Mouse (Mus musculus): Measurements from ENCODE around the gene Lrrc61. TPM values are rescaled to one million over a fixed set of nuclear protein-coding genes. Genes with fewer than 3 reads are reported as not detected.

Gene Lrrc61
- polyA plus RNA-seq, 1 experiment from 2014 or later = 20.8 TPM

DNA sequence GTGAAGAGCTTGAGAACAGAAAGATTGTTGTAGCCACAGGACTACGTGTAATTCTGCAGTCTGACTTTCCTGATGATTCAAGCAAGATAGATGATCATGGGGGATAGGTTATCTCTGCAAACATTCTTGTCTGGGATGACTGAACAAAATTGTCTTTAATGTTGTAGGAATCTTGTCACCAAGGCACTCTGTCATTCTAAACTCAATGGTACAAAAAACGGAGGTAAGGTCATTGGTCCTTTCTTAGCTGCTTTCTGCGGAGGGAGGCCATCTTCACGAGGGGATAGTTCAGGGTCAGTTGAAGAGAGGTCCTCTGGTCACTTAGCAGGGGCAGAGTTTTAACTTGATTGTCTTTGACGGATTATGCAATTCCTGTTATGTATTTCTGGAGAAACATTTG lies 24.1 kb downstream of the Lrrc61 start:
- WGBS = 66% methylated on average over 5 of the region's 5 CpGs

DNA sequence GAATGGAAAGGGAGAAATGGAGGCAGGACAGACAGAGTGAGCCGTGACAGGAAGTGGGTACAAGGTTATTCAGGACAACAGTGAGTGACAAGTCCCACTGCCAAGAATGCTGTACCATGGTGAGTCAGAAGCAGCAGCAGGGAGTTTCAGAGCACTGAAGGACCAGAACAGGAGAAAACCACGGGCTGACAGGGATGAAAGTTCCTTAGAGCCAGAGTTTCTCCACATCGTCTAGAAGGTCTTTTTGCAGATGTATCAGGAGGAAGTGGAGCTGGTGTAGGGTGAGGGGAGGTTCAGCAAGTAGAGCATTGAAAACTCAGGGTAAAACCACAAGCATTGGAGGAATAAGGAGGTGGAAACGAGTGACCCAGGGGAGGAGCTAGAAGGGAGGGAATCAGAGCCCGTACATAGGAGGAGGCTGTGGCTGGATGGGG lies 24.6 kb downstream of the Lrrc61 start:
- 46% methylated on average over 5 of the region's 5 CpGs for WGBS
- H3K27me3 ChIP-seq = no peaks in the 10 kb centered on the region
- no peaks in the 10 kb centered on the region for H3K36me3 ChIP-seq
- no peaks in the 10 kb centered on the region for H3K4me1 ChIP-seq (replicated peaks)
- no peak overlapping the region for H3K4me2 ChIP-seq
- ATAC-seq (ENCODE audit: low FRiP score) = no peak
- no peaks in the 10 kb centered on the region for H3K9me3 ChIP-seq
- no peak overlapping the region for H3K9ac ChIP-seq
- H3K4me3 ChIP-seq = no peak overlapping the region
- no peak overlapping the region for H3K27ac ChIP-seq

More for the DNA sequence above, 24.1 kb downstream of the Lrrc61 start:
- Histone ChIP-seq H3K27me3 (no peaks in the 10 kb centered on the region), H3K27ac (no peak overlapping the region), H3K9me3 (no peaks in the 10 kb centered on the region), H3K4me2 (no peak overlapping the region), H3K4me3 (no peak overlapping the region), H3K9ac (no peak overlapping the region), H3K4me1 (replicated peaks) (no peaks in the 10 kb centered on the region), H3K36me3 (no peaks in the 10 kb centered on the region)
- ATAC-seq (ENCODE audit: low FRiP score) = no peak

DNA sequence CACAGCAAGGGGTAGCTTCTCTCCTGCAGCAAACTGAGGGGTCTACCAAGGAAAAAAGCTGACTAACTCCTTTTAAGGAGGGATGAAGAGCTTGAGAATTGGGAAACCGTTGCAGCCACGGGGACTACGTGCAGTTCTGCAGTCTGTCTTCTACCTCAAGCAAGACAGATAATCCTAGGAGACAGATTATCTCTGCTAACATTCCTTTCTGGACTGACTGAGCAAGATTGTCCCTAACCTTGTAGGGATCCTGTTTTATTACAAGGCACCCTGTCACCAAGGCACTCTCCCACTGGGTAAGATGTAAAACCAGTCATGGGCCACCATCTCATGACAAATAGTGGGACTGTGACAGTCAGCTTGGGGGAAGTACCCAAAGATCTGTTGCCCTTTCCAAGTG lies 26.7 kb downstream of the Lrrc61 start:
- Histone ChIP-seq H3K36me3 (no peaks in the 10 kb centered on the region), H3K27me3 (no peaks in the 10 kb centered on the region), H3K4me3 (no peak overlapping the region), H3K4me2 (no peak overlapping the region), H3K4me1 (replicated peaks) (no peaks in the 10 kb centered on the region), H3K9ac (no peak overlapping the region; the same call in 1 of the 2 replicates), H3K9me3 (no peaks in the 10 kb centered on the region), H3K27ac (no peak overlapping the region)
- 29% methylated on average over 3 of the region's 3 CpGs for WGBS
- ATAC-seq (ENCODE audit: low FRiP score) = no peak

- Histone ChIP-seq H3K36me3 (no peaks in the 10 kb centered on the region), H3K27ac (no peak overlapping the region), H3K27me3 (no peaks in the 10 kb centered on the region), H3K4me2 (no peak overlapping the region), H3K4me3 (no peak overlapping the region), H3K9me3 (no peaks in the 10 kb centered on the region), H3K9ac (no peak overlapping the region), H3K4me1 (replicated peaks) (no peaks in the 10 kb centered on the region)
- peak; percentile 52 for ATAC-seq (ENCODE audit: low FRiP score)
- WGBS = 74% methylated on average over 3 of the region's 3 CpGs
These were observed 27.4 kb downstream of the Lrrc61 start for GRCm38 (mm10) chr6:48582037-48582436.

- Histone ChIP-seq H3K27ac (no peak within 1 kb of the TSS), H3K4me3 (no peak within 1 kb of the TSS), H3K27me3 (no peaks in the 10 kb centered on the region), H3K9ac (no peak within 1 kb of the TSS), H3K4me2 (no peak within 1 kb of the TSS), H3K4me1 (replicated peaks) (peaks cover 7% of the 10 kb centered on the region), H3K9me3 (no peaks in the 10 kb centered on the region), H3K36me3 (no peaks in the 10 kb centered on the region)
- 72% methylated on average over 6 of the region's 6 CpGs for WGBS
- no peak for ATAC-seq (ENCODE audit: low FRiP score)
These were observed 34.7 kb downstream of the Lrrc61 start, which contains the start of gene Gm45021 for GRCm38 (mm10) chr6:48589194-48589750. TSS of gene Gm45021 (plus strand) at chr6:48589610.

DNA sequence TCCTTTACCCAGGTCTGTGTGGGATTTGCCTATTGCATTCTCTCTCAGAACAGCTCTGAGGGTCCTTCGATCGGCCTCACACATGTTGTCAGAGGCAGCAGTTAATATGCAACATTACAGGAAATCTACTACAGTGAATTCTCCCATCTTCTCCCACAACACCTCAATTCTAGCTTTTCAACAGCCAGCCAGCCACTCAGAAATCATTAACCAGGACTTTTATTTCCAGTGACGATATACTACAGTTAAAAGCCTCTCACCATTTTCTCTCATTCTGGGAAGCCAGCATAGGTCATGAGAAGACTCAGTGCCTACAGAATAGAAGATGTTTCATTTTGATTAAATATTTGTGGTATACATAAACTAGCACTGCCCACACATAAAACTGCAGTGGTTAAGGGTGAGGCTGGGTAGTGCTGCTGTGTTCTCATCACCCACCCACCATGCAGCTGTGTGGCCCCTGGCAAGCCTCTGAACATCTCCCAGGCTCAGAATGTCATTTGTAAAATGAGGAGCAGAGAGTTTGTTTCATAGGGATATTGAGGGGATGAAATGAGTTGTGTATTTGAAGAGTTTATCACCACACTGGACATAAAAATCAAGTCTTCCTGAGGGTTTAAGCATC lies 36.7 kb downstream of the Lrrc61 start:
- no peak overlapping the region for H3K4me2 ChIP-seq
- H3K27ac ChIP-seq = no peak overlapping the region
- 81% methylated on average over 3 of the region's 3 CpGs for WGBS
- H3K36me3 ChIP-seq = peaks cover 11% of the 10 kb centered on the region
- no peak overlapping the region for H3K4me3 ChIP-seq
- peaks cover 20% of the 10 kb centered on the region for H3K4me1 ChIP-seq (replicated peaks)
- no peak for ATAC-seq (ENCODE audit: low FRiP score)
- H3K27me3 ChIP-seq = no peaks in the 10 kb centered on the region
- H3K9ac ChIP-seq = no peak overlapping the region
- H3K9me3 ChIP-seq = peaks cover 3% of the 10 kb centered on the region

DNA sequence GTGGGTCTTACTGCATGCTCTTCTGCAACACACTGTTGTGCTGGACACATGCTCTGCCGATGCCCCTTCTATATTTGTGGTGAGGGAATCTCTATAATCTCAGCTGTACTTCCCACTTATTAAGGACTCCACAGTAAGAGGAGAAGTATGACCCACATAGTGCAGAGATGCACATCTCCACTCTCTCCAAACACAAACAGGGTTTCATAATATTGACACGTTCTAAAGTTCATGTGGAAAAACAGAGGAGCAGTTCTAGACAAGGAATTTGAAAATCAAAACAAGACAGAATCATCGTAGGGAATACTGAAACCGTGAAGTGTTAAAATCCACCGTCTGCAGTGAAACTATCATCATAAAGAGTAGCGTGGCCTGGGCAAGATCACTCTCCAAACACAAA lies 37.3 kb downstream of the Lrrc61 start:
- Histone ChIP-seq H3K4me1 (replicated peaks) (peaks cover 20% of the 10 kb centered on the region), H3K36me3 (peaks cover 17% of the 10 kb centered on the region), H3K9ac (no peak overlapping the region), H3K27ac (no peak overlapping the region), H3K27me3 (no peaks in the 10 kb centered on the region), H3K4me2 (no peak overlapping the region), H3K9me3 (peaks cover 8% of the 10 kb centered on the region), H3K4me3 (no peak overlapping the region)
- 94% methylated on average over 6 of the region's 6 CpGs for WGBS
- no peak for ATAC-seq (ENCODE audit: low FRiP score)

DNA sequence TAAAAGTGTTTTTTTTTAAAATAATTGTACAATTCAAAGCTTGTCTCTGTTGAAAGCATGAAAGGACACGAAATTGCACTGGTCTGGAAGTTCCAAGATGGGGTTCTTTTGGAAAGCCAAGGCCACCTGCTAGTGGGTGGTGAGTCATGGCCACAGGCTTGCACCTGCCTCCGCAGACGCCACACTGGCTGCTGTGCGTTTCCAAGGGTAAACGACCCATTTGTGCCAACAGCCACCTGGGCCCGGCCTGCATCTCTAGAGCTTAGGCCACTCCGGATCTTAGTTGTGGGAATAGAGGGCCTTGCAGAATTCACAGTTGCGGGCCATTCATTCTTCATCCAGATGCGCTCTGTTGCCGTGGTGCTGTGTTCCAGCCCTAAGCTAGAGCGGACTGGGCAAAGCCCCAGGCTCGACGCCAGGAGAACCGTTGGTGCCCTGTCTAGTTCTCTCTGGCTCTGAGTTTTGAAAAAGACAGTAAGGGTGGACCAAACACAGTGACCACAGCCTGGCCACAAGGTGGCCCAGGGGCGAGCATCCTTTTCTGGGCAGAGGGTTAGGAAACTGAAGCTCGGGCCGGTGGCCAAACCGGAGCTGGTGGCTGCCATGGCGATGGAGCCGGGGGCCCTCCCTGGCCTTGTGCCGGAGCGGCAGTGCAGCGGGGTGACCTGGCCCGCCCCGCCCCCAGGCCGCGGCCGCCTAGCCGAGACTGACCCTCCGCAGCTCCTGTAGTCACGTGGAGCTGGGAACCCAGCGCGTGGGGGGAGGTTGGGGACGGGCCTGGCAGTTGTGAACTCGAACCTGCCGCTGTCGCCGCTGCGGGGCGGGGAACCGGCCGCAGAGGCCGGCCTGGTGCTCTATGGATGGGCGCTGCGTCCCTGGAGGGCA lies 38.8 kb downstream of the Lrrc61 start, which contains the start of the genes Repin1 and Gm44965:
TSS of gene Repin1 (plus strand) at position 726 of the 885 bp plus-strand sequence.
TSS of gene Gm44965 (plus strand) at position 784 of the 885 bp plus-strand sequence.
- Histone ChIP-seq H3K9me3 (peaks cover 20% of the 10 kb centered on the region), H3K27me3 (no peaks in the 10 kb centered on the region), H3K9ac (peak within 1 kb of the TSS; percentile 90), H3K36me3 (peaks cover 32% of the 10 kb centered on the region), H3K4me3 (peak within 1 kb of the TSS; percentile 72), H3K4me1 (replicated peaks) (peaks cover 20% of the 10 kb centered on the region), H3K4me2 (peak within 1 kb of the TSS; percentile 79), H3K27ac (peak within 1 kb of the TSS; percentile 95)
- WGBS = 4% methylated on average over 45 of the region's 45 CpGs
- peak; percentile 91 for ATAC-seq (ENCODE audit: low FRiP score)

DNA sequence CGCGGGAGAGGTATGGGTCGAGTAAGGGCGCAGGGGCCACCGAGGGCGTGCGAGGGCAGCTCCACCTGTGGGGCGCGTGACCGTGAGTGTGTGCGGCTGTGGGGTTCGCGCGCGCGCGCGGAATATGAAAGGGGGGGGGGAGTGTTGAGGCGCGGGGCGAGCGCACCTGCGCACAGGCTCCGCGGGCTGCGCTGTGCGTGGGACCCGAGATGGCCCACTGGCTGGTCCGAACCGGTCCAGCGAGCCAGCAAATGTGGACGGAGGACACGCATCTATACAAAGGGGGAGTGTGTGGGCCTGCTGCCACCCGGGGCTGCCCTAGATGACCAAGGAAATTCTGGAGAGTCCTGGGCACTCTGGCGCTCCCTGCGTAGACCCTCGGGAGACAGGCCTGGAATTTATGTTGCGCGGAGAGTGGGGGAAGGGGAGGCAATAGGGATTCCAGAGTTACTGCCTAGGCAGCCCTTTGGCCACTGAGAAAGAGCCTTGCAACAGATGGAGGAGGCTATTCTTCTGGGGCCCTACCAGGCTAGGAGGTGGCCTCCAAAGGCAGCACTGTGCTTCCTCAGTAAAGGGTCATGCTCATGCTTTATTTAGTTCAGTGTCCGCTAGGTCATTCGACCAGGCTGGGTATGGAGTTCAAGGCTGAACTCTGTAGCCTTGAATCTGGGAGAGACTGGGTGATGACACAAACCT lies 39.6 kb downstream of the Lrrc61 start:
- under 1% methylated on average over 36 of the region's 41 CpGs for WGBS
- Histone ChIP-seq H3K9ac (peak overlapping the region; percentile 90), H3K9me3 (peaks cover 20% of the 10 kb centered on the region), H3K27ac (peak overlapping the region; percentile 95), H3K4me1 (replicated peaks) (peaks cover 20% of the 10 kb centered on the region), H3K27me3 (no peaks in the 10 kb centered on the region), H3K4me3 (peak overlapping the region; percentile 72), H3K4me2 (peak overlapping the region; percentile 79), H3K36me3 (peaks cover 40% of the 10 kb centered on the region)
- peak; percentile 84 for ATAC-seq (ENCODE audit: low FRiP score)

GRCm38 (mm10) chr6:48595278-48595677 lies 40.7 kb downstream of the Lrrc61 start:
- Histone ChIP-seq H3K9ac (peak overlapping the region; percentile 90), H3K4me3 (peak overlapping the region; percentile 72), H3K9me3 (peaks cover 20% of the 10 kb centered on the region), H3K27ac (peak overlapping the region; percentile 95), H3K4me2 (peak overlapping the region; percentile 79), H3K36me3 (peaks cover 51% of the 10 kb centered on the region), H3K4me1 (replicated peaks) (peaks cover 20% of the 10 kb centered on the region), H3K27me3 (no peaks in the 10 kb centered on the region)
- no peak for ATAC-seq (ENCODE audit: low FRiP score)
- 57% methylated on average over 1 of the region's 1 CpGs for WGBS

DNA sequence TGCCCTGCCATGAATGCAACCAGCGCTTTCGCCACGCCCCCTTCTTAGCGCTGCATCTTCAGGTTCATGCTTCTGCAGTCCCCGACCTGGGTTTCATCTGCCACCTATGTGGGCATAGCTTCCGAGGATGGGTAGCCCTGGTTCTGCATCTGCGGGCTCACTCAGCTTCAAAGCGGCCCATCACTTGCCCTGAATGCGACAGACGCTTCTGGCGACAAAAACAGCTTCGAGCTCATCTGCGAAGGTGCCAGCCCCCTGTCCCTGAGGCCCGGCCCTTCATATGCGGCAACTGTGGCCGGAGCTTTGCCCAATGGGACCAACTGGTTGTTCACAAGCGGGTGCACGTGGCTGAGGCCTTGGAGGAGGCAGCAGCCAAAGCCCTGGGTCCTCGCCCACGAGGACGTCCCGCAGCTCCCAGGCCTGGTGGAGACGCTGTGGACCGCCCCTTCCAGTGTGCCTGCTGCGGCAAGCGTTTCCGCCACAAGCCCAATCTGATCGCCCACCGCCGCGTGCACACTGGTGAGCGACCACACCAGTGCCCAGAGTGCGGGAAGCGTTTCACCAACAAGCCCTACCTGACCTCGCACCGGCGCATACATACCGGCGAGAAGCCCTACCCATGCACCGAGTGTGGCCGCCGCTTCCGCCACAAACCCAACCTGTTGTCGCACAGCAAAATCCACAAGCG lies 42.1 kb downstream of the Lrrc61 start:
- Histone ChIP-seq H3K9me3 (peaks cover 20% of the 10 kb centered on the region), H3K36me3 (peaks cover 51% of the 10 kb centered on the region), H3K4me3 (no peak overlapping the region), H3K4me2 (no peak overlapping the region), H3K4me1 (replicated peaks) (peaks cover 28% of the 10 kb centered on the region), H3K9ac (no peak overlapping the region), H3K27me3 (no peaks in the 10 kb centered on the region), H3K27ac (no peak overlapping the region)
- WGBS = 96% methylated on average over 45 of the region's 45 CpGs
- no peak for ATAC-seq (ENCODE audit: low FRiP score)

Measured in hindbrain, embryonic 13.5 days (tissue).